Mouse (Mus musculus) urinary bladder, postnatal 10 days (tissue): ENCODE data around the gene Crygs.
A peak's percentile ranks its signal among the peaks of the same experiment; 100 is the strongest.

Source experiments
- DNase-seq: peaks from one replicate; pipeline ENCODE4 v3.0.0; 2022; ENCODE audit warnings: low spot score

Crygs gene

DNA sequence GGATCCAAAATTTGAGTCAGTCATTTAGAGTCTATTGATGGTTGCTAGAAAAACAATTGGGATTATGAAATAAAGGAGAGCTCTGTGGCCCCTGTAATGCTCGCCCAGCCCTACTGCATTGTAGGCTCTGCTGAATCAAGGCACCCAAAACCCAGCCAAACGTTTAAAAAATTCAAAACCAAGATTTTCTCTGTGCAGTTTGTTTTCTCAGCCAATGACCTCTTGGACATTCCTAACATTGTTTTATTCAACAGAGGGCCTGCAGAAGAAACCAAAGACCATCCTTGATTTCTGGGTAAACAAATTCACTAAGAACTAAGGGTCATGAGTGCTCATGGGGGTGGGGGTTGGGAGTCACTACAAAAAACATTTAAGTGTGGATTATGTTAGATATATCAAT lies at the start of gene Crygs:
Crygs (minus strand) TSS at position 101 of the 400 bp plus-strand sequence.
- DNase-seq: no peak

DNA sequence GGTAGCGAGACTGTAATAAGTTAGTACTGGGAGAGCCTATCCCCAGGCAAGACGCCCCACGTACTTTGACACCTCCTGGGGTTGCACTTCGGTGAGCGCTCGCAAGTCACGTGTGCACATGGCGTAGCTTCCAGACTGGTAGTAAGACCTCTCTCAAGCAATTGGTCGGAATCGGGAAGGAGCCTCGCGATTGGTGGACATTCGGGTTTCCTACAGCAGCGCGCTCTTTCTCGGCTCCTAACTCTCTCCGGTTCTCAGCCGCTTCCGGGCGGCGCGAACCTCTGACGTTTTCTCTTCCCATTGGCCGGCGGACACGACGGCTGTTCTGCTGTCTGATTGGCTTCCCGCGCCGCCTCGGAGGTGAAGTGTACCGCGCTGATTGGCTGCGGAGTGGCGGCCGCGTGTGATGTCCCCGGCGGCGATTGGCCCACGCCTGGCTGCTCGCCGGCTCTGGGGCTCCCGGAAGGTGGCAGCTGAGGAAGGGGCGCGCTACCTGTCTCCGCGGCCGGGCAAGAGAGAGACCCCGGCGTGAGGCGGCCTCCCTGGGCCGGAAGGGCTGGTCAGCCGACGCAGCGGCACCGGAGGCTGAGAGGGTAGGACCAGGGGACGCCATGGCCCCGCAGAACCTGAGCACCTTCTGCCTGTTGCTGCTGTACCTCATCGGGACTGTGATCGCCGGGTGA lies 46.2 kb upstream of the Crygs start, which contains the start of the genes Tbccd1 and Dnajb11:
Tbccd1 (minus strand) TSS at position 239 of the 683 bp plus-strand sequence.
Dnajb11 (plus strand) TSS at position 415 of the 683 bp plus-strand sequence.
- peak; percentile 96 for DNase-seq

DNA sequence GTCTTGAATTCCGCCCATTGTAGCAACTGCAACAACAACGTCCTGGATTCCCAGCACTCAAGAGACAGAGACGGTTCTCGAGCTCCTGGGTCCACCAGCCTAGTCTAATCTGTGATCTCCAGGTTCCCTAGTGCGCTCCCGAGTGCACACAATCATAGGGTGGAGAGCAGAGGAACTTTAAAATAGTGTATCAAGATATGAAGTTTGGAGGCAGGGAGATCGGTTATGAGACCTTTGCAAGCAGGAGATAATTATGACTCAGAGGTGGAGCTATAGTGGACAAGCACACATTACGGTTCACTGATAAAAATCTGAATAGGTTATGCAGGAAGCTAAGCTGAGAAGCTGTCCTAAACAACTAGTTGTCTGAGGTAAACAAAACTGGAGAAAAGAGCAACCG lies 45.4 kb upstream of the Crygs start:
- DNase-seq: no peak

DNA sequence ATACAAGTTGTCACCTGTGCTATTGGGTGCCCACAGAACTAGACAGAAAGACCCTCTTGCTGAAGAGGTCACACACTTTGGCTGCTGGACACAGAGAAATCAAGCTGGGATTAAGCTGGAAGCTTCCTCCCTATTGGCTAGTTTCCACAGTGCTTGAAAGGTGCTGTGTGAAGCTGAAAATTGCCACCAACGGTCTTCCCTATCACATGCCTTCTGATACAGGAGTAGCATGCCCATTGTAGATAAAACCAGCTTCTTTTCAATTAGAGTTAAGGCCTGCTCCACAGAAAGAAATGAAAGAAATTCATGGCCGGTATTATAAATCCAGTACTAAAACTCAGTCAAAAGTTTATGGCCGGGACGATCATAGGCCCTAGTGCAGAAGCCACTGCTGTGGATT lies 41.3 kb upstream of the Crygs start:
- DNase-seq: no peak

GRCm38 (mm10) chr16:22848331-22848730 lies 37.0 kb upstream of the Crygs start:
- DNase-seq: no peak

GRCm38 (mm10) chr16:22847686-22848085 lies 36.3 kb upstream of the Crygs start:
- DNase-seq: no peak

DNA sequence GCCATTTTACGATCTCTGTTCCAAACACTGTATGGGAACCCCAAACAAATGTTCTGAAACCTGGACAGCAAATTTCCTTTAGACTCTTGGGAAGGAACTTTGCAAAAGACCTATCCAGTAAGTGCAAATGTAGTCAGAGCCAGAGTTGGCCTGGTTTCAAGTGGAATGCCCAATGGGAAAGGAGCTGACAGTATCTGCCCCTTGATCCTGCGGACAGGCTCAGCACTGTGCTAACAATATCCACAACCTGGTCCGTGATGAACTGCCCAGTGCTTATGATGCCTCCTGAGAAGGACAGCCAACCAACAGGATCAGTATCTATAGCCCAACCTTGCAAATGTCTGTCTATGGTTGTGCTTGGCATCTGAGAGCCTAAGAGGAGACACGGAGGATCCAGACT lies 34.1 kb upstream of the Crygs start:
- no peak for DNase-seq

DNA sequence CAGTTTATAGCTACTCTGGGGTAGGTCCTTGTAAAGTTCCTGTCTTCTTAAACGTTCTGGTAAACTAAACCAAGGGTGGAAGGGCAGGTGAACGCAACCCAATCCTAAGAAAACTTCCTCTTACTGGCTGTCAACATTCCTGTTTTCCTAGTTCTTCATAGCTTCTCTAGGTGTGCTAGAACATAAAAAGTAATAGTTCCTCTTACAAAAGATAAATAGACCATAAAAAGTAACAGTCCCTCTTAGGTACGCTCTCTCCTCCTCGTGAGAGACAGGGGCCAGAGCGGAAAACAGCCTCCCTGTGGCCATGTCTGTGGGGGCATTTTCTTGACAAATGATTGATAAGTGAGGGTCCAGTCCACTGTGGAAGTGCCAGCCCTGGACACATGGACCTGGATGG lies 33.5 kb upstream of the Crygs start:
- DNase-seq: no peak

- peak; percentile 17 for DNase-seq
These were observed 32.9 kb upstream of the Crygs start for GRCm38 (mm10) chr16:22844061-22844801.

GRCm38 (mm10) chr16:22842871-22843270 lies 31.5 kb upstream of the Crygs start:
- no peak for DNase-seq

DNA sequence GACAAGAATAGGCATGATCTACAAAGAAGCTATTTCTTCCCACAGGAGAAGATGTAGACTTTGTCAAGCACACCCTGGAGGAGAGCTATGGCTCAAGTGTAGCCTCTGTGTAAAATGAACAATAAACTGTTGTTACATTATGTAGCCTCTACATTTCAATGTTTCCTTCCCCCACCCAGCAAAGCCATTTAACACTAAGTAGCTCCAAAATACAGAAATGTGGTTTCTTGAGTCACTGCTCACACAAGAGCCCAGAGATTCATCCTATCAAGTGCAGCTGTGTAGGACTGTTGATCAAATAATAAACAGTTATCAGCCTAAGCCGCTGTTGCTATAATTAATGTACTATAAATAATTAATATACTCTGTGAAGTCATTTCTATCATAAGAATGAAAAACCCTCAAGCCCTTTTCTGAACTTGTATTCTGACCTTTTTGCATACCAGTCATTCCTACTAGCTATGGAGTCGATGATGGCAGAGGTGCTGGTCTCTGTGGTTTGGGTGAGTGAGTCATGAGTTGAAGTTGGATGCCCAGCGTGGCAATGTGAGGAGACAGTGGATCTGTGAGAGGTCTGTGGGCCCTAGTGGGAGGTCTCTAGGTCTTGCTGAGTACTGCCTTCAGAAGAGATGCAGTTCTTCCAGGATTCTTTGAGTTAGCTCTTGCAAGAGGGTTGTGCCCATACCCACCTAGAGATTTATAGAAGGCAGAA lies 27.9 kb upstream of the Crygs start:
- no peak for DNase-seq

- DNase-seq: no peak
These were observed 21.7 kb upstream of the Crygs start for GRCm38 (mm10) chr16:22832932-22833525.

DNA sequence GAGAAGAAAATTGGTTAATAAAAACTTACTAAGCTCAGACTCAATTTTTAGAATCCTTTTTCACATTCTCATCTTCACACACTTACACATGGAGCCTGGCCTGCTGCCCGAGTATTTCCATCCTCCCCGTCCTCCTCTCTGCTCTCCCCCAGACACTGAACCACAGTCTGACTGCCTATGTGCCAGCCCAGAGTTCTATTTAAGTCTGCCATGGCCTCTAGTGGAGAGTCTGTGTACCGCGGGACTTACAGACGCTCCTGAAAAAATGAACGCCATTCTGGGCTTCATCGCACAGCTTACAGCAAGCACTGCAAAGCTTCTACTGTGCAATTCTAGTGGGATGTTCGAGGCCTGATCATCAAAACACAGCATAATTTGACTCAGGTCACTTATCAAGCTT lies 9.4 kb upstream of the Crygs start:
- no peak for DNase-seq

- no peak for DNase-seq
These were observed 3.8 kb downstream of the Crygs start for GRCm38 (mm10) chr16:22807468-22808070.

DNA sequence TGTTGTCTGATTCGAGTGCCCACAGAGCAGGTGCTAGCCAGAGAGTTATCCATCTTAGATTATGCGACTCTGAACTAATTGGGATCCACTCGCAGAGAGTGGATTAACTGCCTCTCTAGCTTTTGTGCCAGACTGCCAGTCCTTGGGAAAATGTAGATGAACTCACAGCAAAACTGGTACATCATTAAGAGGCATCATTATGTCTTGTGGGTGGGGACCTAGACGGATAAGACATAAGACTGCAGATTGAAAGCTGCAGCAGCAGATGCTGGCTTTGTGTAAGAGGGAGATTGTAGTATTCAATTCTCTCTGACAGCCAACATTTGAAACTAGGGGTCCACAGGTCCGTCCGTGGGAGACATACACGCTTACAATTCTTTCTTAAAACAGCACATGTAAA lies 8.6 kb downstream of the Crygs start:
- no peak for DNase-seq

DNA sequence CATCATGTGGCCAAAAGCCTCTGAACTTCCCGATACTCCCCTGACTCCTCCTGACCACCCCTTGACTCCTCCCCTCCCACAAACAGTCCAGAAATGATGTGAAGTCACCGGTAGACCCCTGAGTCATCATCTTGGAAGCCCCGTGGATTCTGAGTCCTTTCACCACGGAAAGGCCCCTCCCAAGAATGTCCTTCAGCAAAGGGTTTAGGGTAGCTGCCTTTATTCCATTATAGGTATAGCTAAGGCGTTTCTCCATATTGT lies 10.6 kb downstream of the Crygs start:
- DNase-seq: no peak

DNA sequence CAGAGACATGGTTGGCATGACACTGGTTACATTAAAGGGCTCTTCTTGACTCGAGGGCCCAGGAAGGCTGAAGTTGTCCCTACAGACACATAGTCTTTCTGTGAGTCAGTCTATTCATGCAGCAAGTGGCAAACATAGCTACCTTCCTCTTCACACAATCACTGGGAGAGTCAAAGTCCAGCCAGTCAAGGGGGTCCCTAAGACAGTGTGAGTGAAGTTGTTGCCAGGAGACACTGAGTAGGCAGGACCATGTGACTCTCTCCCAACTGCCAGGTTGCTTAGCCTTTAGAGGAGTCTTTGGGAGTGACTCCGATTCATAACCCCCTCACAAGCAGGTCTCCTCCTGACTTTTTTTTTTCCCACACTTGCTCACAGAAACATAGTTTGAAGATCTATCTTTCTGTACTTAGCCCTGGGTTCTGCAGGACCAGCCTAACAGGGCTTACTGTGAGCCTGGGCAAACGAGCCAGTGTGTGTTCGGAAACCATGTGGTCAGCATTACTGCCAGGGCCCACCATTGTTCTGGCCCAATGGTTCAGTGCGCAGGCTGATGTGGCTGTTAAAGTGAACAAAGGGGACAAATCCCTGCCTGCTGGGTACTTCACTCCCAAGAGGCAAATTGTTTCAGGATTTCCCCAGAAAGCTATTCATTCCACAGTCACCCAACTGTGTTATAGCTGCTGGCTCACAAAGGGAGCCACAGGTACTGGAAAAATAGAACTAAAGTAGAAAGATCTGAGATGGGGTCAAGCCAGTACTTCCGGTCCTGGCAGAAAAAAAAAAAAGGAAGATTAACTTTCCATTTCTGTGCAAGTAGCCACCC lies 11.1 kb downstream of the Crygs start:
- no peak for DNase-seq

- no peak for DNase-seq
These were observed 12.9 kb downstream of the Crygs start for GRCm38 (mm10) chr16:22798520-22798919.

- no peak for DNase-seq
These were observed 13.9 kb downstream of the Crygs start for GRCm38 (mm10) chr16:22797521-22797920.

DNA sequence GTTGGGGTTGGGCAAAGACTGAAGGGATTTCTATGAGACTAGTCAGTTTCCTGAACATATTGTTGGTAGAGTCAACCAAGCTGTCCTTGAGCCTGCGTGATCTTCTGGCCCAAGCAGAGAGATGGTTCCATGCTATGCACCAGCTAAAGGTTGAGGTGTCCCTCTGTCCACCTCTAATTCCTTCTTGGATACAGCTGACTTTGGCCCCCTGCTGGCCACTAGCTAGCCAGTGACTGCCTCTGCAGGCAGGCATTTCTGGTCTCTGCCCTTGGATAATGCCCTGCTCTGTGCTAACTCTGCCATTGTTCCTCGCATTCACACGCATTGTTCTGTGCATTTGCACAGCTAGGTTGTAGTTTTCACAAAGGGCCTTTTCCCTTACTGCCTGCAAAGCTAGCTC lies 15.9 kb downstream of the Crygs start:
- DNase-seq: no peak

DNA sequence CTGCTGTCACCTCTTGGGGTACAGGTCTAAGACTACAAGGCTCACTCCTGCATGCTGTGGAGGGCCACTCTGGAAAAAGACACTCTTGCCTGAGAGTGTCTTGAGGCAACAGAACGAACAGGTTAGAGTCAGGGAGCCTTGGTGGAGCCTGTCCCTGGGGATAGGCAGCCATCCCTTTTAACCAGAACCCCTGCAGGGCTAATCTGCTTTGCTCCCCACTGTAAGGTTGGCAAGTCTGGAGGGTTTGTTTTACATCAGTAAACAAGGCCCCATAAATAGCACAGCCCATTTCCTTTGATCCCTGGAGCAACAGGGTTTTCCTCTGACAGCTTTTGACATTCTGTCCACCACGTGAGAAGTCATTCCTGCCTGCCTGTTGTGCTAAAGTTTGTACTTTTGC lies 20.1 kb downstream of the Crygs start:
- no peak for DNase-seq
